Mouse (Mus musculus) CH12.LX (cell line): ENCODE data around the gene Stk39. TPM values are rescaled to one million over a fixed set of nuclear protein-coding genes. Genes with fewer than 3 reads are reported as not detected.

Source experiments
- DNase-seq: peaks from one replicate; pipeline ENCODE4 v3.0.0-alpha.2; 2013; ENCODE audit errors: extremely low read depth
- H3K27ac ChIP-seq: 2 replicates; pipeline ENCODE4 v1.5.1; 2012; ENCODE audit warnings: low read depth, mild to moderate bottlenecking, control low read depth, moderate library complexity; ENCODE audit not compliant: insufficient read depth
- H3K27me3 ChIP-seq: replicated peaks from 2 replicates; pipeline ENCODE3; 2012; ENCODE audit warnings: inconsistent platforms
- H3K36me3 ChIP-seq, 2 experiments: replicated peaks in 1 of 2; 2 replicates each; pipeline versions ENCODE3 to v1.6.1; 2012; ENCODE audit warnings: inconsistent platforms in 1 of 2, low read length in 1 of 2, mild to moderate bottlenecking in 1 of 2, mixed read lengths in 1 of 2, moderate library complexity in 1 of 2; ENCODE audit not compliant: control insufficient read depth in 1 of 2, insufficient read depth in 1 of 2
- H3K4me1 ChIP-seq, 2 experiments: 2 replicates each; pipeline ENCODE4 v1.6.1; 2012; ENCODE audit warnings: inconsistent platforms in 1 of 2, moderate library complexity in 1 of 2; ENCODE audit not compliant: insufficient read depth in 2 of 2, control insufficient read depth in 1 of 2
- H3K4me2 ChIP-seq: 2 replicates; pipeline ENCODE4 v1.6.1; 2012; ENCODE audit warnings: low read depth, mild to moderate bottlenecking, control low read depth; ENCODE audit not compliant: poor library complexity, insufficient read depth, severe bottlenecking
- H3K4me3 ChIP-seq, 3 experiments: fragments of 150-350 bp in 1 of 3; sonication (generic) in 1 of 3; replicated peaks in 1 of 3; 2 replicates each; pipeline versions ENCODE3 to v1.5.1; 2011 to 2012; ENCODE audit warnings: low read depth in 2 of 3, low read length in 2 of 3, mild to moderate bottlenecking in 2 of 3, moderate library complexity in 2 of 3, control low read depth in 1 of 3, improper control_type of control experiment in 1 of 3, inconsistent platforms in 1 of 3, mixed read lengths in 1 of 3; ENCODE audit not compliant: poor library complexity in 1 of 3
- H3K79me2 ChIP-seq: replicated peaks from 2 replicates; pipeline ENCODE4 v1.6.1; 2012; ENCODE audit warnings: mild to moderate bottlenecking, moderate library complexity; ENCODE audit not compliant: control insufficient read depth, poor library complexity, insufficient read depth, severe bottlenecking; ENCODE audit errors: extremely low read depth
- H3K9ac ChIP-seq: 2 replicates; pipeline ENCODE4 v1.6.1; 2012; ENCODE audit warnings: low read depth, mild to moderate bottlenecking, control low read depth, moderate library complexity; ENCODE audit not compliant: insufficient read depth
- H3K9me3 ChIP-seq: replicated peaks from 2 replicates; pipeline ENCODE3; 2012; ENCODE audit warnings: low read length, inconsistent platforms, mixed read lengths
- BHLHE40 ChIP-seq: IDR thresholded peaks from 2 replicates; pipeline ENCODE4 v1.6.1; 2011; ENCODE audit warnings: mild to moderate bottlenecking, low read depth, low read length, improper control_type of control experiment
- E2F4 ChIP-seq: IDR thresholded peaks from 2 replicates; pipeline ENCODE4 v1.6.1; 2011; ENCODE audit warnings: low read depth, low read length, improper control_type of control experiment; ENCODE audit not compliant: insufficient replicate concordance
- ELF1 ChIP-seq: IDR thresholded peaks from 2 replicates; pipeline ENCODE4 v1.6.1; 2014; ENCODE audit warnings: low read depth, mild to moderate bottlenecking, inconsistent platforms, low read length, improper control_type of control experiment
- EP300 ChIP-seq: IDR thresholded peaks from 2 replicates; pipeline ENCODE4 v1.6.1; 2011; ENCODE audit warnings: low read length, improper control_type of control experiment
- GABPA ChIP-seq: IDR thresholded peaks from 2 replicates; pipeline ENCODE4 v1.6.1; 2012; ENCODE audit warnings: low read depth, low read length, improper control_type of control experiment, inconsistent platforms; ENCODE audit not compliant: insufficient replicate concordance
- HCFC1 ChIP-seq: IDR thresholded peaks from 2 replicates; pipeline ENCODE4 v1.6.1; 2012; ENCODE audit warnings: low read depth, mild to moderate bottlenecking, inconsistent platforms, low read length, improper control_type of control experiment
- JUN ChIP-seq: IDR thresholded peaks from 2 replicates; pipeline ENCODE4 v1.6.1; 2011; ENCODE audit warnings: low read depth, mild to moderate bottlenecking, low read length, improper control_type of control experiment, moderate library complexity; ENCODE audit not compliant: insufficient read depth
- JUND ChIP-seq: conservative IDR thresholded peaks from 2 replicates; pipeline ENCODE4 v1.6.1; 2011; ENCODE audit warnings: low read depth, low read length, improper control_type of control experiment
- KAT2A ChIP-seq: IDR thresholded peaks from 2 replicates; pipeline ENCODE4 v1.6.1; 2012; ENCODE audit warnings: low read length, improper control_type of control experiment, inconsistent platforms; ENCODE audit not compliant: insufficient replicate concordance
- MAFK ChIP-seq: IDR thresholded peaks from 2 replicates; pipeline ENCODE4 v1.6.1; 2011; ENCODE audit warnings: low read length, improper control_type of control experiment; ENCODE audit not compliant: insufficient replicate concordance
- MAX ChIP-seq: IDR thresholded peaks from 2 replicates; pipeline ENCODE4 v1.6.1; 2011; ENCODE audit warnings: low read length, improper control_type of control experiment
- MXI1 ChIP-seq: IDR thresholded peaks from 2 replicates; pipeline ENCODE4 v1.6.1; 2011; ENCODE audit warnings: mild to moderate bottlenecking, low read depth, low read length, improper control_type of control experiment
- MYC ChIP-seq: IDR thresholded peaks from 2 replicates; pipeline ENCODE4 v1.6.1; 2011; ENCODE audit warnings: low read depth, mild to moderate bottlenecking, improper control_type of control experiment, low read length
- NRF1 ChIP-seq: IDR thresholded peaks from 2 replicates; pipeline ENCODE4 v1.6.1; 2014; ENCODE audit warnings: low read depth, mild to moderate bottlenecking, inconsistent platforms, low read length, improper control_type of control experiment, moderate library complexity
- PAX5 ChIP-seq: IDR thresholded peaks from 2 replicates; pipeline ENCODE4 v1.6.1; 2012; ENCODE audit warnings: low read length, inconsistent platforms, mixed read lengths
- POLR2AphosphoS2 ChIP-seq: IDR thresholded peaks from 2 replicates; pipeline ENCODE4 v1.6.1; 2011; ENCODE audit warnings: low read depth, low read length, improper control_type of control experiment
- RCOR1 ChIP-seq: conservative IDR thresholded peaks from 2 replicates; pipeline ENCODE4 v1.6.1; 2012; ENCODE audit warnings: low read depth, mild to moderate bottlenecking, inconsistent platforms, low read length, improper control_type of control experiment
- SIN3A ChIP-seq: IDR thresholded peaks from 2 replicates; pipeline ENCODE4 v1.6.1; 2012; ENCODE audit warnings: low read length, improper control_type of control experiment, inconsistent platforms
- SMC3 ChIP-seq: IDR thresholded peaks from 2 replicates; pipeline ENCODE4 v1.6.1; 2011; ENCODE audit warnings: low read depth, low read length, improper control_type of control experiment
- TCF12 ChIP-seq: IDR thresholded peaks from 2 replicates; pipeline ENCODE4 v1.6.1; 2014; ENCODE audit warnings: low read depth, mild to moderate bottlenecking, inconsistent platforms, low read length, improper control_type of control experiment
- UBTF ChIP-seq: IDR thresholded peaks from 2 replicates; pipeline ENCODE4 v1.6.1; 2012; ENCODE audit warnings: low read depth, mild to moderate bottlenecking, inconsistent platforms, low read length, improper control_type of control experiment, moderate library complexity
- USF1 ChIP-seq: IDR thresholded peaks from 2 replicates; pipeline ENCODE4 v1.6.1; 2014; ENCODE audit warnings: low read depth, mild to moderate bottlenecking, inconsistent platforms, low read length, improper control_type of control experiment
- USF2 ChIP-seq: conservative IDR thresholded peaks from 2 replicates; pipeline ENCODE4 v1.6.1; 2011; ENCODE audit warnings: low read depth, low read length, improper control_type of control experiment
- ZC3H11A ChIP-seq: IDR thresholded peaks from 2 replicates; pipeline ENCODE4 v1.6.1; 2012; ENCODE audit warnings: low read depth, mild to moderate bottlenecking, inconsistent platforms, low read length, improper control_type of control experiment
- ZKSCAN1 ChIP-seq: IDR thresholded peaks from 2 replicates; pipeline ENCODE4 v1.6.1; 2012; ENCODE audit warnings: low read depth, inconsistent platforms, low read length, improper control_type of control experiment, borderline replicate concordance
- ZNF384 ChIP-seq: IDR thresholded peaks from 2 replicates; pipeline ENCODE4 v1.6.1; 2012; ENCODE audit warnings: low read depth, low read length, improper control_type of control experiment, inconsistent platforms
- dilution Hi-C: fragments of 300-500 bp; cut with MboI; formaldehyde crosslinking; loops from 2 replicates; pipeline ENCODE4 v1.14.3; 2020; ENCODE audit warnings: low sequenced_read_pairs; ENCODE audit not compliant: extremely low pct_unique_long_range_greater_than_20kb, extremely low pct_ligation_motif_present
- in situ Hi-C: fragments of 300-500 bp; cut with MboI; formaldehyde crosslinking; loops from 3 replicates; pipeline ENCODE4 v1.14.3; 2019; ENCODE audit warnings: low sequenced_read_pairs, low pct_ligation_motif_present, low pct_unique_long_range_greater_than_20kb, mixed read lengths
- polyA plus RNA-seq: library from polyadenylated mRNA; unstranded; fragments of >175 nt; gene quantifications from 2 replicates; pipeline ENCODE4 v1.2.1, GENCODE M21; 2012; ENCODE audit warnings: low read depth; ENCODE audit not compliant: insufficient read length
- total RNA-seq, 2 experiments: library from RNA; depleted of rRNA; stranded (reverse); fragments of 300-350 nt in 1 of 2; fragments of >200 nt in 1 of 2; gene quantifications; 2 replicates each; pipeline ENCODE4 v1.2.3; 2012 to 2014

Stk39 gene
- total and polyA plus RNA-seq, 3 experiments, result not detected

DNA sequence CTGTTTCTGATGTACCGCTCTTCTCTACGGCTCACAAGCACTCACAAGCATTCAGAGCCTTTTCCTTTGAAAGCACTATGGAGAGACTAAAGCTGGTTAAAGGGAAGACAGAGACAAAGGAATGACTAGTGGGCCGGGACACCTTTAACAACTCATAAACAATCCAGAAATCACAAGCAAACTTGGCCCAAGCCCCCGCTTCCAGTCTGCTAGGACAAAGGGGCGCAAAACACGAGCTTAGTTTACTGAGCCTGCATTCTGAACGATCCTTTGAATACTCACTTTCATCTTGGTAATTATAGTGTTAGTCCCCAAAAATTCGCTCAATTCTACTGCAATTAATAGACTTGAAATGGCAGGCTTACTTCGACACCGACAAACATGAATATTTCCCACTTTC is 221.2 kb downstream of the Stk39 start:
- H3K4me2 ChIP-seq, result no peak overlapping the region
- DNase-seq, result no peak
- H3K27ac ChIP-seq, result no peak overlapping the region
- no peaks in the 10 kb centered on the region for H3K27me3 ChIP-seq
- in situ Hi-C loops, result no loop called here
- TF ChIP-seq KAT2A (no peak), EP300 (no peak), ZKSCAN1 (no peak), SIN3A (no peak), HCFC1 (no peak), POLR2AphosphoS2 (no peak), TCF12 (no peak), RCOR1 (no peak), MXI1 (no peak), ZNF384 (no peak), UBTF (no peak), BHLHE40 (no peak), USF2 (no peak), MYC (no peak), ZC3H11A (no peak), PAX5 (no peak), JUND (no peak), JUN (no peak), E2F4 (no peak), NRF1 (no peak)
- TF ChIP-seq, all 38 proteins: peak for 0
- no peak overlapping the region for H3K4me3 ChIP-seq
- H3K4me1 ChIP-seq, result no peaks in the 10 kb centered on the region
- H3K9me3 ChIP-seq, result peaks cover 72% of the 10 kb centered on the region
- H3K36me3 ChIP-seq, result no peaks in the 10 kb centered on the region
- H3K79me2 ChIP-seq, result no peaks in the 10 kb centered on the region
- no peak overlapping the region for H3K9ac ChIP-seq
- dilution Hi-C loops, result no loop called here

DNA sequence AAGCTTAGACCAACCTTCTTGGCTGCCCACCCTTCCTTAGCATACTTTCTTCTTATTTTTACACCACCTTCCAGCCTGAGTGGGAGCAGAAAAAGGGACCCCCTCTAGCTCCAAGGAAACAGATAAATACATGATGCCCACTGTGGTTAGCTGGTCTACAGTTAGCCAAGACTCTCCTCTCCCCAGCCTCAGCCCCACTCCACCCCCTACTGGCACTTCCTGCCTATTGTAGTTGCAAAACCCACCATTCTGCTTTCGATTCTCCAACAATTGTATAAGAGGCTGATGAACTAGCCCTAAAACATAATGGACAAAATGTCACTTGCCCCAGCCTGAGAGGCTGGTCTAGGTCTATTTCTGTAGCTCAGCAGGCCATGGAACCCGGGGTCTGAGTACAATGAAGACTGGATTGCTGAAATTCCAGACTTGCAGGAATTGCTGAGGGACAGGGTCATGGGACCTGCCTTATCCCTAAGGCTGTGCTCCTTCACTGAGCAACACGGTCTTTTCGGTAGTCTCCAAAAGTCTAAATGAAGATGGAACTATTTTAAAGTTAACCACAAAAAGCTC is 222.1 kb downstream of the Stk39 start:
- H3K27ac ChIP-seq, result no peak overlapping the region
- H3K27me3 ChIP-seq, result no peaks in the 10 kb centered on the region
- DNase-seq, result no peak
- dilution Hi-C loops (no loop called here), in situ Hi-C loops (no loop called here)
- TF ChIP-seq POLR2AphosphoS2, result no peak
- no peak for TF ChIP-seq BHLHE40
- TF ChIP-seq PAX5, result no peak
- TF ChIP-seq GABPA, result no peak
- no peak for TF ChIP-seq TCF12
- TF ChIP-seq SMC3, result no peak
- TF ChIP-seq MAFK, result no peak
- no peak for TF ChIP-seq UBTF
- no peak for TF ChIP-seq USF1
- TF ChIP-seq RCOR1, result no peak
- TF ChIP-seq MAX, result no peak
- TF ChIP-seq ELF1, result no peak
- no peak overlapping the region for H3K4me2 ChIP-seq
- peaks cover 71% of the 10 kb centered on the region for H3K9me3 ChIP-seq
- no peaks in the 10 kb centered on the region for H3K79me2 ChIP-seq
- H3K36me3 ChIP-seq, result no peaks in the 10 kb centered on the region
- H3K4me1 ChIP-seq, result no peaks in the 10 kb centered on the region
- H3K9ac ChIP-seq, result no peak overlapping the region
- H3K4me3 ChIP-seq, result no peak overlapping the region
